Mouse (Mus musculus): ENCODE results near the gene Ckmt1. TPM values are rescaled to one million over a fixed set of nuclear protein-coding genes. Genes with fewer than 3 reads are reported as not detected.
A peak's percentile ranks its signal among the peaks of the same experiment; 100 is the strongest.

Ckmt1 gene
- polyA plus RNA-seq, 1 experiment, result 0.23 TPM

DNA sequence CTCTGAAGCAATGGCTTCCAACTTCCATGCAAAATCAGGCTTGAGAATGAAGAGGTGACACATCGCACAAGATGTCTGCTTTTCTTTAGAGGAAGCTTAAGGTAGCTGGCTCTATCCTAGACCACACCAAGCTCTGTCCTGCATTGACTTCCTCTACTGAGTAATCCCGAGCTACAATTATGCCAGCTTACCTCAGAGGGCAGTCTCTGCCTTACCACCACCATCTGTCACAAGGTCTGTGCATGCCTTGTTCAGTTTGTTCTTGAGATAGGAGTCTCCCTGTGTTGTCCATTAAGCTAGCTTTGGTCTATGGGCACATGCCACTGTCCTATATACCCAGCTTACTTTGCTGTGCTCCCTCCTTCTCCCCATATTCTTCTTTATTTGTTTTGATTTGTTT is 28.0 kb upstream of the Ckmt1 start:
- Histone ChIP-seq H3K4me3 (ENCODE audit: insufficient read depth, poor library complexity, severe bottlenecking) (no peak overlapping the region), H3K27me3 (ENCODE audit: control insufficient read depth, insufficient read depth, insufficient read length) (no peaks in the 10 kb centered on the region), H3K36me3 (ENCODE audit: control insufficient read depth, insufficient read depth) (no peaks in the 10 kb centered on the region), H3ac (ENCODE audit: control insufficient read depth, insufficient read length, low read depth) (no peak overlapping the region), H3K79me3 (ENCODE audit: low read depth) (no peaks in the 10 kb centered on the region), H3K79me2 (ENCODE audit: control insufficient read depth, insufficient read depth) (no peaks in the 10 kb centered on the region)
- TF ChIP-seq MYOG (IDR thresholded peaks at IDR 0.05; ENCODE audit: control insufficient read depth, extremely low read depth, insufficient read length) (no peak), MAX (IDR thresholded peaks at IDR 0.05) (no peak), FOSL1 (IDR thresholded peaks at IDR 0.05; ENCODE audit: insufficient read depth, low read length, poor library complexity, severe bottlenecking) (no peak), MYOD1 (IDR thresholded peaks at IDR 0.05; ENCODE audit: control insufficient read depth, insufficient read length, low read depth) (no peak), CEBPB (IDR thresholded peaks at IDR 0.05; ENCODE audit: low read depth) (no peak), USF1 (IDR thresholded peaks at IDR 0.05; ENCODE audit: low read depth) (no peak), CTCF (IDR thresholded peaks at IDR 0.05; ENCODE audit: control insufficient read depth, insufficient read depth, insufficient read length) (no peak)

DNA sequence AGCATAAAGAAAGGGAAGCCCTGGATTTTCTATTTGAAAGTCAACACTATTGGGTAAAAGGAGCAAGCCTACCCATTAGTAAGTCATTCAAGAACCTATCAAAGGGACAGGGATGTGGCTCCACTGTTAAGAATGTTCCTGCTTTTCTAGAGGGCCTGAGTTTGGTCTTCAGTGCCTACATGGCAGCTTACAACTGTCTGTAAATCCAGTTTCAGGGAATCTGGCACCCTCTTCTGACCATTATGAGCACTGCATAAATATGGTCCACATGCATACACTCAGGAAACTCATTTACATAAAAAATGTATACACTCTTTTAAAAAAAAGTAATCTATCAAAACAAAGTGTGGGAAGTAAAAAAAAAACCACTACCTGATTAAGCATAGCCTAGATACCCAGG is 18.5 kb upstream of the Ckmt1 start:
- Histone ChIP-seq H3K4me3 (ENCODE audit: insufficient read depth, poor library complexity, severe bottlenecking) (no peak overlapping the region), H3K36me3 (ENCODE audit: control insufficient read depth, insufficient read depth) (no peaks in the 10 kb centered on the region), H3ac (ENCODE audit: control insufficient read depth, insufficient read length, low read depth) (no peak overlapping the region), H3K79me2 (ENCODE audit: control insufficient read depth, insufficient read depth) (no peaks in the 10 kb centered on the region), H3K79me3 (ENCODE audit: low read depth) (no peaks in the 10 kb centered on the region), H3K27me3 (ENCODE audit: control insufficient read depth, insufficient read depth, insufficient read length) (no peaks in the 10 kb centered on the region)
- TF ChIP-seq CTCF (IDR thresholded peaks at IDR 0.05; ENCODE audit: control insufficient read depth, insufficient read depth, insufficient read length) (no peak), MAX (IDR thresholded peaks at IDR 0.05) (no peak), FOSL1 (IDR thresholded peaks at IDR 0.05; ENCODE audit: insufficient read depth, low read length, poor library complexity, severe bottlenecking) (no peak), CEBPB (IDR thresholded peaks at IDR 0.05; ENCODE audit: low read depth) (no peak), USF1 (IDR thresholded peaks at IDR 0.05; ENCODE audit: low read depth) (no peak), MYOG (IDR thresholded peaks at IDR 0.05; ENCODE audit: control insufficient read depth, extremely low read depth, insufficient read length) (no peak), MYOD1 (IDR thresholded peaks at IDR 0.05; ENCODE audit: control insufficient read depth, insufficient read length, low read depth) (no peak)

GRCm38 (mm10) chr2:121353156-121353555 is 4.4 kb upstream of the Ckmt1 start:
- H3K4me3 ChIP-seq (ENCODE audit: insufficient read depth, poor library complexity, severe bottlenecking), result no peak overlapping the region
- H3K36me3 ChIP-seq (ENCODE audit: control insufficient read depth, insufficient read depth), result no peaks in the 10 kb centered on the region
- TF ChIP-seq MYOG (IDR thresholded peaks at IDR 0.05; ENCODE audit: control insufficient read depth, extremely low read depth, insufficient read length) (no peak), CEBPB (IDR thresholded peaks at IDR 0.05; ENCODE audit: low read depth) (no peak), CTCF (IDR thresholded peaks at IDR 0.05; ENCODE audit: control insufficient read depth, insufficient read depth, insufficient read length) (no peak), FOSL1 (IDR thresholded peaks at IDR 0.05; ENCODE audit: insufficient read depth, low read length, poor library complexity, severe bottlenecking) (no peak), MAX (IDR thresholded peaks at IDR 0.05) (no peak), USF1 (IDR thresholded peaks at IDR 0.05; ENCODE audit: low read depth) (no peak), MYOD1 (IDR thresholded peaks at IDR 0.05; ENCODE audit: control insufficient read depth, insufficient read length, low read depth) (no peak)
- H3ac ChIP-seq (ENCODE audit: control insufficient read depth, insufficient read length, low read depth), result no peak overlapping the region
- no peaks in the 10 kb centered on the region for H3K79me3 ChIP-seq (ENCODE audit: low read depth)
- H3K27me3 ChIP-seq (ENCODE audit: control insufficient read depth, insufficient read depth, insufficient read length), result peaks cover 6% of the 10 kb centered on the region
- H3K79me2 ChIP-seq (ENCODE audit: control insufficient read depth, insufficient read depth), result no peaks in the 10 kb centered on the region

GRCm38 (mm10) chr2:121354378-121354777 is 3.1 kb upstream of the Ckmt1 start:
- Histone ChIP-seq H3K79me3 (ENCODE audit: low read depth) (no peaks in the 10 kb centered on the region), H3K4me3 (ENCODE audit: insufficient read depth, poor library complexity, severe bottlenecking) (peak overlapping the region; percentile 58), H3ac (ENCODE audit: control insufficient read depth, insufficient read length, low read depth) (peak overlapping the region; percentile 59), H3K27me3 (ENCODE audit: control insufficient read depth, insufficient read depth, insufficient read length) (peaks cover 15% of the 10 kb centered on the region), H3K79me2 (ENCODE audit: control insufficient read depth, insufficient read depth) (no peaks in the 10 kb centered on the region), H3K36me3 (ENCODE audit: control insufficient read depth, insufficient read depth) (no peaks in the 10 kb centered on the region)
- TF ChIP-seq USF1 (IDR thresholded peaks at IDR 0.05; ENCODE audit: low read depth), result no peak
- TF ChIP-seq MAX (IDR thresholded peaks at IDR 0.05), result no peak
- TF ChIP-seq FOSL1 (IDR thresholded peaks at IDR 0.05; ENCODE audit: insufficient read depth, low read length, poor library complexity, severe bottlenecking), result no peak
- no peak for TF ChIP-seq CEBPB (IDR thresholded peaks at IDR 0.05; ENCODE audit: low read depth)
- no peak for TF ChIP-seq MYOG (IDR thresholded peaks at IDR 0.05; ENCODE audit: control insufficient read depth, extremely low read depth, insufficient read length)
- TF ChIP-seq MYOD1 (IDR thresholded peaks at IDR 0.05; ENCODE audit: control insufficient read depth, insufficient read length, low read depth), result no peak
- TF ChIP-seq CTCF (IDR thresholded peaks at IDR 0.05; ENCODE audit: control insufficient read depth, insufficient read depth, insufficient read length), result no peak

DNA sequence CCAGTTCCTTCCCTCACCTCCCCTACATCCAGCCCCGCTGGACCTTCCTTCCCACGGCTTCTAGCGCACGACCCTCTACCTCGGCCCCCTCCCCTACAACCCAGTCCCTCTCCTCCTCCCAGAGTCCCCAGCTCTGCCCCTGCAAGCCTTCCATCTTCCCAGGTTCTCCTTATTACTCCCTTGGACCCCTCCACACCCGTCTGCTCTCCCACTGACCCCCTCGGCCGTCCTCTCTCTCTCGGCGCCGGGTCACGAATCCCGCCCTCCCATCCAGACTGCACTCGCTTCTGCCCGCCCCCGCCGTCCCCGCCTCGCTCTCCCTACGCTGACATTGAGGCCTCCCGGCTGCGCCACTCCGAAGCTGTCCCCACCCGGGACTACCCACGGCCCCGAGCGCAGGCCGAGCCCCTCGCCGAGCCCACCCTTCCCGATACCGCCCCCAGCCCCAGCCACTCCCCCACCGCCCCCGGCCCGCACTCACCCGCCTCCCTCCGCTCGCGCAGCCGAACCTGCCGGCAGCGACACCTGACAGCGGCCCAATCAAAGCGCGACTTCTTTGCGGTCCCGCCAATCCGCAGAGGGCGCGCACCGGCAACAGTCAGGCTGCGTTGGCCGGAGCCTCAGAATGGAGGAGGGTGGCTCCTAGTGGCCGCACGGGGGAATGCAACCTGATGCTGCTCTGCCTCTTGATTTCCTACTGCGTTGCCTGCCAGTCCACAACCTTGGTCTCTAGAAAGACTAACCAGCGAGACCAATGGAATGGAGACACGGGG is 2.5 kb upstream of the Ckmt1 start, which contains the start of gene Ppip5k1:
TSS of gene Ppip5k1 (minus strand) at position 577 of the 773 bp plus-strand sequence.
- Histone ChIP-seq H3K79me3 (ENCODE audit: low read depth) (no peaks in the 10 kb centered on the region), H3K27me3 (ENCODE audit: control insufficient read depth, insufficient read depth, insufficient read length) (peaks cover 18% of the 10 kb centered on the region), H3K36me3 (ENCODE audit: control insufficient read depth, insufficient read depth) (no peaks in the 10 kb centered on the region), H3K4me3 (ENCODE audit: insufficient read depth, poor library complexity, severe bottlenecking) (peak within 1 kb of the TSS; percentile 58), H3ac (ENCODE audit: control insufficient read depth, insufficient read length, low read depth) (peak within 1 kb of the TSS; percentile 59), H3K79me2 (ENCODE audit: control insufficient read depth, insufficient read depth) (no peaks in the 10 kb centered on the region)
- TF ChIP-seq MYOD1 (IDR thresholded peaks at IDR 0.05; ENCODE audit: control insufficient read depth, insufficient read length, low read depth) (no peak), CEBPB (IDR thresholded peaks at IDR 0.05; ENCODE audit: low read depth) (no peak), CTCF (IDR thresholded peaks at IDR 0.05; ENCODE audit: control insufficient read depth, insufficient read depth, insufficient read length) (peak; percentile 93), MAX (IDR thresholded peaks at IDR 0.05) (peak; percentile 32), USF1 (IDR thresholded peaks at IDR 0.05; ENCODE audit: low read depth) (no peak)

All from C2C12 (cell line).